Mouse (Mus musculus) liver, adult (tissue): Measurements from ENCODE around the gene Brms1.

Source experiments
- GATA4 ChIP-seq: IDR thresholded peaks from 2 replicates; pipeline ENCODE4 v1.6.1; 2014; ENCODE audit warnings: mild to moderate bottlenecking, low read length; ENCODE audit not compliant: insufficient replicate concordance

Brms1 gene

DNA sequence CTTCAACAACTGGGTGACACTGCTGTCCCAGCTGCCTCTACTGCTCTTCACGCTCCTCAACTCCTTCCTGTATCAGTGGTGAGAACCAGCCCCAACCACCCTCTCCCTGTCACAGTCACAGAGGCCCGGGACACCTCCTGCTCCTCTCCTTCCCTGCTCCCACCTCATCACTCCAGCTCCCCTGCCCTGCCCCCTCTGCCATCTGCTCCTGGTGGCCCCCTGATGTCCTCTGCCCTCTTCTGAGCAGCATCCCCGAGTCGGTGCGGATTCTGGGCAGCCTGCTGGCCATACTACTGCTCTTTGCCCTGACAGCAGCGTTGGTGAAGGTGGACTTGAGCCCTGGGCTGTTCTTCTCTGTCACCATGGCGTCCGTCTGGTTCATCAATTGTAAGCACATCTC lies 15.0 kb upstream of the Brms1 start:
- no peak for TF ChIP-seq GATA4

DNA sequence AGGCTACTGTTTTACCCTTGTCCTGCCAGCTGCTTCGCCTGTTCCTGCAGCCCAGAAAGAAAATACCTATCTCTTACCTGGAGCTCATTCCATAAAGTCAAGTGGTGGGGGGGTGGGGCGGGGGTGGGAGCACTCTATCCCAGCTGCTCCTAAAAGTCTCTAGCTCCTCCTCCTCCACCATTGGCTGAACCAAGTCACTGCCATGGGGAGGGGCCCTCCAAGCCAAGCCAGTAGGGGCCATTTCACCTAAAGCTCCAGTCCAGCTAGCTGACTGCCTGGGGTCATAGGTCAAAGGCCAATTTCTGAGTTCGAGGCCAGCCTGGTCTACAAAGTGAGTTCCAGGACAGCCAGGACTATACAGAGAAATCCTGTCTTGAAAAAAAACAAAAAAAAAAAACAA lies 8.5 kb upstream of the Brms1 start:
- TF ChIP-seq GATA4: no peak

DNA sequence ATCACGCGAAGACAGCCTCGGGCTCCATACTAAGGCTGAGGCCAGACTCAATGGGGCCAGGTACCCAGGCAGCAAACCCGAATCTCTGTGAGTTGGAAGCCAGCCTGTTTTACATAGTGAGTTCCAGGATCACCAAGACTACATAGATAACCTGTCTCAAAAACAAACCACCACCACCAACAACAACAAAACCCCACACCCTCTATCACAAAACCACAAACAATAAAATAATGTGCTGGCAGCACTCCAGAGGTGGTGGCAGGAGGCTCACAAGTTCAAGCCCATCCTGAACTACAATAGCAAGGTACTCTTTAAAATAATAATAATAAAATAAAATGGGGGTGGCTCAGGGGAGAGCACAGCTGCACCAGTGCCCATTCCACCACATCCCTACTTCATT lies 4.6 kb upstream of the Brms1 start:
- TF ChIP-seq GATA4: no peak

DNA sequence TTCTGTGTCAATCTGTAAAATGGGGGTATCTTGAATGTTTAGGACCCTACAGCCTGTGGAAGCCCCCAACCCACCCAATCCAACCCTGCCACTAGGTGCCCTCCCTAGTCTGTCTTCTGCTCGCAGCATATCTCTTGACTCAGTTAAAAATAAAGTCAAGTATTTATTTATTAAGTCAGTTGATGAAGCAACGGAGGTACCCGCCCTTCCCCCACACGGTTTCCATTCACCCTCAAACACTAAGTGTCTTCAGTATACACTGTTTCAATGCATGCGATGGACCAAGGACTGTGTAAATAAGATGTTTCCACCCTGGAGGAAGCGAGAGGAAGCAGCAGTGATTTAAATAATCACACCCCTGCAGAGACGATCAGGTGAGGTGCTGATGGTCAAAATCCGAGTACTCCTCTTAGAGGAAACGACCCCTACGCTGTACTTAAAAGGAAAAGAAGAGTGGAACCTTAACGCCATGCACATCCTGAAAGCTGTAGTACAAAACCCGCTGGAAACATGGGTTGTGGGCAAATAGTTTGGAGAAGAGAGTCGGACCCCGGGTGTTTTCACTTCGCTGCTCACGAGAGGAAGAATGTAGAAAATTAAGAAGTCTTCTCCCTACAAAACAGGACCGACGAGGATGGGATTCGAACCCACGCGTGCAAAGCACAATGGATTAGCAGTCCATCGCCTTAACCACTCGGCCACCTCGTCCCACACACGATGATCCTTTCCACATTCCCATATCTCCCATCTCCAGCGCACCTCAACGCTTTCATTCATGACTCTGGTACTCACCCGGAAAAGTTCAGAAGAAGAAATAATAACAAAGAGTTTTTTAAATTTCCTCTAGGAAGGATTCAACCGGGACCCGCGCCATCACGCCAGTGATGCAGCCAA lies 3.2 kb upstream of the Brms1 start:
- no peak for TF ChIP-seq GATA4

DNA sequence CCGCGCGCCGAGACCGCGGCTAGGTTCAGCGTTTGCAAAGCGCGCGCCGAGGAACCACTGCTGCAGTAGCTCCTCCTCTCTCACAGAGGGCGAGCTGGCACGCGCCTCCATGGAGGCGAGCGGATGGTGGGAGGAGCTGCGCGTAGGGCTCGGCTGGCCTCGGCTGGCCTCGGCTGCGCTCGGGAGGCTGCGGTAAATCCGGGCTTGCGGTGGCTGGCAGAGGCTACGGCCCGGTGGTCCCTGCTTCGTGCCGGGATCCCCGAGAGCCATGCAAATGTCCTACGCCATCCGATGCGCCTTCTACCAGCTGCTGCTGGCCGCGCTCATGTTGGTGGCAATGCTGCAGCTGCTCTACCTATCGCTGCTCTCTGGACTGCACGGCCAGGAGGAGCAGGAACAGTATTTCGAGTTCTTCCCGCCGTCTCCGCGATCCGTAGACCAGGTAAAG lies 2.4 kb upstream of the Brms1 start, which contains the start of the genes B4gat1 and AC124502.3:
B4gat1 (plus strand) TSS at position 118 of the 448 bp plus-strand sequence.
AC124502.3 (plus strand) TSS at position 183 of the 448 bp plus-strand sequence.
- no peak for TF ChIP-seq GATA4

DNA sequence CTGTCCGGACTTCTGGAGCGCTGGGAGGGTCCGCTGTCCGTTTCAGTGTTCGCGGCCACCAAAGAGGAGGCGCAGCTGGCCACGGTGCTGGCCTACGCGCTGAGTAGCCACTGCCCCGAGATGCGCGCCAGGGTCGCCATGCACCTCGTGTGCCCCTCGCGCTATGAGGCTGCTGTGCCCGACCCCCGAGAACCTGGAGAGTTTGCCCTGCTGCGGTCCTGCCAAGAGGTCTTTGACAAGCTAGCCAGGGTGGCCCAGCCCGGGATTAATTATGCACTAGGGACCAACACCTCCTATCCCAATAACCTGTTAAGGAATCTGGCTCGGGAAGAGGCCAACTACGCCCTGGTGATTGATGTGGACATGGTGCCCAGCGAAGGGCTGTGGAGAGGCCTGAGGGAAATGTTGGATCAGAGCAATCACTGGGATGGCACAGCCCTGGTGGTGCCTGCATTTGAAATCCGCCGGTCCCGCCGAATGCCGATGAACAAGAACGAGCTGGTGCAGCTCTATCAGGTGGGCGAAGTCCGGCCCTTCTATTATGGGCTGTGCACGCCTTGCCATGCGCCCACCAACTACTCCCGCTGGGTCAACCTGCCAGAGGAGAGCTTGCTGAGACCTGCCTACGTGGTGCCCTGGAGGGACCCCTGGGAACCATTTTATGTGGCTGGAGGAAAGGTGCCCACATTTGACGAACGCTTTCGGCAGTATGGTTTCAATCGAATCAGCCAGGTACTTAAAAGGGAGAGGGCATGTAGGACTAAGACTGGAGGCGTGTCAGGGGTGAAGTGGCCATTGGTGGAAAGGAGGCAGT lies 1.6 kb upstream of the Brms1 start:
- TF ChIP-seq GATA4: no peak

DNA sequence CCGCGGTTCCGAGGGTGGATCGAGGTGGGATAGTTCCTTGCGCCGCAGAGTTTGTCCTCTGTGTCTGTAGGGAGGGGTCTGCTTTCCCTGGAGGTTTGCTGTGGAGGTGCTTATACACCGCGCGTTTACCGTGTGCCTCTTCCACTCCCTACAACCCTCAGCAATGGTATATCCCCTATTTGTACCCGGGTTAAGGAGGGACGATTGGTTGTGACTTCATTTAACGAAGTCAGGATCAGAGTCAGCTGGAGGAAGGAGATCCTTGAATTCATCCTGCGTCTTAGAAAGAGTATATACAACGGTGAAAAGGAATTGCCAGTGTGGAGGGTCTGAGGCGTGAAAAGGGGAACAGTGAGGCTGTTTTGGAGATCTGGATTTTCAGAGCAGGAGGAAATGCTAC lies 434 bp downstream of the Brms1 start:
- no peak for TF ChIP-seq GATA4

DNA sequence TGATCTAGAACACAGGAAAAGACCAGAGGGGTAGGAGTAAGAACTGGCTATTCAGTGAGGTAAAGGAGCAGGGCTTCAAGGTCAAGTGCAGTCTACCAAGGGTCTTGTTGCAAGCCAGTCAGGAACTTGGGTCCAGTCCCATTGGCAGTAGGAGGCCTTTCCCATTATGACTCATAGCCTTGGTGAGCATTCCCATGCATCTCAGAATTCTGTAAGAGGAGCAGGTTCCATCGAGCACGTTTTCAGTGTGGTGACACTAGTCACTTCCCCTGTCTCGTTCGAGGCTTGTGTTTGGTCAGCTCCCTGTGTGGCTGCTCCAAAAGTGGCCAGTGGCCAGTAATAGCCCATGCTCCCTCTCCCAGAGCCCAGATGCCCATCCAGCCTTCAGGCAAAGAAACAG lies 4.4 kb downstream of the Brms1 start:
- no peak for TF ChIP-seq GATA4

DNA sequence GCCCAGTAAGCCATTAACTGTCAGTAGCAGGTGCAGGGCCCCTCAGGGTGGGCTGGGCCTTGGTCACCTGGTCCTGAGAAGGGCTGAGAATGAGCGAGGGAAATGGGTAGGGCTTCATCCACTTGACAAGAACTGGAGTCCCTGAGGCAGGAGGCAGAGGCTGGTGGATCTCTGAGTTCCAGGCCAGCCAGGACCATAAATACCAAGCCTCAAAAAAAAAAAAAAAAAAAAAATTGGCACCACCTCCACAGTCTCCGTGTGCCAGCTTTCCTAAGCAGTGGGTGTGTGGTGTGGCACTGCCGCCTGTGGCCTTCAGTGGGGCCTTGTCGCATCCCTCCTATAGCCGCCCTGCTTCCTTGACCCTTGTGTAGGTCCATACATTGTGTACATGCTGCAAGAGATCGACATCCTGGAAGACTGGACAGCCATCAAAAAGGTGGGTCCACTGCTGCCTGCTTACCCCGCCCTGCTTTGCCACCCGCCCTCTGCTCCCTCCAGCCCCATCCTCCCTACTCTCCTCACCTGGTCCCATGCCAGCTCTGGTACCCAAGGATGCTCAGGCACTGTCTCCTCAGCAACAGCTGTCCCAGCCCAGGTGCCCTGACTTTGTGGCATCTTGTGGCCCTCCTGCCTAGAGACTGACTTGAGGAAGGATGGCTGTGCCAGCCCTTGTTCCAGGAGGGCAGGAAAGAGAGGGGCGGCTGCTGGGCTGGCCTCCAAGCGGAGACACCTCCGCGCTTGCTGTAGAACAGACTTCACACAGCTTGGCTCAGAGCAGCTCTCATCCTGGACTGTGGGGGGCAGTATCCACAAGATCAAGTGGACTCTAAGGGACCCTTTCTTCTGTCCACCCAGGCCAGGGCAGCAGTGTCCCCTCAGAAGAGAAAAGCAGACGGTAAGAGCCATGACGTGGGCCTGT lies 7.2 kb downstream of the Brms1 start:
- TF ChIP-seq GATA4: no peak

DNA sequence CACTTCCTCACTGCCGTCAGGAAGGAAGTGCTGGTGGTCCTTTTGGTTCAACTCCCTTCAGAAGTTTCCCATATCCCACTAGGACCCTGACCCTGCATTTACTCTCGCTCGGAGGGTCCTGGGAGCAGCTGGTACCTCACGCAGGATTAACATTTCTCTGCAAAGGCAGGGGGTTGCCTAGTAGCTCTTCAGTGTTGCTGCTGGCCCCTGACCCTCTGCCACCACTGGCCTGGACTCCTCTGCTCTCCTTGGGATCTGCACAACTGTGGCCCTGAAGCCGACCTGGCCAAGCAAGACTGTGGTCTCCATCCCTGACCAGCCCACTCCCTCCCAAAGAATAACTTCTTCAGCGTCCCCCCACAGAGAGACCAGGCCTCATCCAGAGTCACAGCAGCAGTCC lies 8.2 kb downstream of the Brms1 start:
- no peak for TF ChIP-seq GATA4

DNA sequence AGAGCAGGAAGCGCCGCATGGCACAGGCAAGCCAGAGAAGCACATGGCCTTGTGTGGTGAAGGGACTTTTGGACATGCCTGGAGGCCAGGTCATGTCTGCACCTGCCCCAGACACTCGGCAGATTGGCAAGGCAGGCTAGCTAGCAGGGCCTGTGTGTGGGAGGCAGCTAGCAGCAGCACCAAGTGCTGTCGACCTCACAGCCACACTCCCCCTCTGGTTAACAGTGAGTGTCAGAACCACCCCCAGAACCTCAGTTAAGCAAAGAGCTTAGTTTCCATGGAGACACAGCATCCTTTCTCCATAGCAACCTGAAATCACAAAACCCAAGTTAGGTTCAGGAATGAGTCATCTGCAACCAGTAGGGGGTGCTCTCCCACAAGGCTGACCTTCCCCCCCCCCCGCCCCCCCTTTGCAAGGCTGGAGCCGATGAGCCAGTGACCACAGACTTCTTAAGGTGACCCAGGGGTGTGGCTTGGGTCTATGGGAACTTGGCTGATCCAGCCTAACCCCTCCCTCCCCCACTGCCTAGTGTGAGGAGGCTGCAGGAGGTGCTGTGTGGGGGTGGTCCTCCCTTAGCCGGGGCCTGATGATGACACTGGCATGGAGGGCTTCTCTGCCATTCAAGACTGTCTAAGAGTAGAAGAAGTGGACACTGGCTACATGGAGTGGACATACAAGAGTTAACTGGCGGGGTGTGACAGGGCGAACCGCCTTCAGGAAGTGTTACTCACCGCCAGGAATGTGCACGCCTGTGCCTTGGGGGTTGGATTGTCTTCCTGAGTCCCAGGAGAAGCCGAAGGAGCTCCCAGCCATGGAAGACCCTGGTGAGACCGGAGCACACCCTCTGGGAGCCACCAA lies 9.1 kb downstream of the Brms1 start, which contains the start of gene Rin1:
Rin1 (plus strand) TSS at position 435 of the 859 bp plus-strand sequence.
- TF ChIP-seq GATA4: no peak

DNA sequence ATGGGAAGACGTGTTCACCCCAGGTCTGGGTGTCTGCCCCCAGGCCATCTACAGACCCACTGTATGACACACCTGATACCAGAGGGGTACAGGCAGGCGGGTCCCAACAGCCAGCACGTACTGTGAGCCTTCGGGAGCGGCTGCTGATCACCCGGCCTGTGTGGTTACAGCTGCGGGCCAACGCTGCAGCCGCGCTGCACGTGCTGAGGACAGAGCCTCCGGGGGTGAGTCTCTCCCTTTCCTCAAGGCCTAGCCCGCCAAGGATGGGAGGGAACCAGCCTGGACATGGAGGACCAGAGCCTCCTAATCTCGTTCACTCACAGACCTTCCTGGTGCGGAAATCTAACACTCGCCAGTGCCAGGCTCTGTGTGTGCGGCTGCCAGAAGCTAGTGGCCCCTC lies 9.9 kb downstream of the Brms1 start:
- TF ChIP-seq GATA4: no peak

DNA sequence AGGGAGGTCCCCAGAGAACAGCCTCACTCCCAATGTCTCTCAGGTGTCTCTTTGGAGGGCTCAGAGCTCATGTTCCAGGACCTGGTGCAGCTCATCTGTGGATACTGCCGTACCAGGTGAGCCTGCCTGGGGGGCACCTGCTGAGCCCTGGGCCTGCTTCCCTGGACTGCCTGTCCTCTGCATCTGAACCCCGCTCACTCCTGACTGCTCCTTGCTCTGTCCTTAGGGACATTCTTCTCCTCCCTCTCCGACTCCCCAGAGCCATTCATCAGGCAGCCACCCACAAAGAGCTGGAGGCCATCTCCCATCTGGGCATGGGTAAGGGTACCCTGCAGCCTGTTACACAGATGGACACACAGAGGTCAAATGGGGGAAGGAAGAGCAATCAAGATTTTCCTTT lies 10.4 kb downstream of the Brms1 start:
- no peak for TF ChIP-seq GATA4
